Mouse (Mus musculus): ENCODE results near the gene Runx1. TPM values are rescaled to one million over a fixed set of nuclear protein-coding genes. Genes with fewer than 3 reads are reported as not detected.

Gene Runx1
- total RNA-seq, 1 experiment from 2014 or later: 69.4 TPM

DNA sequence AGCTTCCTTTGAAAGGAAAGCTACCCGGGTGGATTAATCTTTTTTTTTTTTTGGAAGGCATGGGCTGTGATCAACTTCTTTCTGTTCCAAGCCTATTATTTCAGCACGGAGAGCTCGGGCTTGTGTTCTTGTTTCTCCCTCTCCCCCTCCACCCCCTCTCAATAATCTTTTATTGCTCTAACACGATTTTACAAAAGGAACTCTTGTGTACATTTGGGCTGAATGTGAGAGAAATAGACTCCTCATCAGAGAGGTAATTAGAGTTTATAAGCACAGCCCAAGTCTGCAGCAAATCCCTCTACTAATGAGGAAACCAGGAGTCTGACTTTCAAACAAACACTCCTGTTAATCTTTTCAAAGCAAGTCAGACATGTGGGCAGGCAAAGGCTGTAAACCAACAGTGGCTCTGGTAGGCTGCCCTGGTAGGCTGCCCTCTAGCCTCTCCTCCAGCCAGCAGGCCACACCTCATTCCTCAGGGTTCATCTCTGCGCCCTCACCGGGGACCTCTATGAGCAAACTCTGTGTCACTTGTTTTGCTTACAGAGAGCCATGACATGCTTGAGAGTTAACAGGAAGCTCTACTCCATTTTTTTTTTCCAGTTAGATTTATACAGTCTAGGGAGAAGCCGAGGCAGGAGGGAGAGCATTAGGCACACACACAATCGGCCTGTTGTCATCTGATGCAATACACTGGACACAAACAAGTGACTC lies 216.8 kb downstream of the Runx1 start:
- no peak for ATAC-seq (ENCODE audit: extremely low read depth, insufficient number of reproducible peaks, low FRiP score, poor library complexity, severe bottlenecking)

- ATAC-seq (ENCODE audit: extremely low read depth, insufficient number of reproducible peaks, low FRiP score, poor library complexity, severe bottlenecking): no peak
Observed at GRCm38 (mm10) chr16:92608180-92608960, 217.6 kb downstream of the Runx1 start.

GRCm38 (mm10) chr16:92606491-92606965 lies 219.4 kb downstream of the Runx1 start:
- ATAC-seq (ENCODE audit: extremely low read depth, insufficient number of reproducible peaks, low FRiP score, poor library complexity, severe bottlenecking): no peak

DNA sequence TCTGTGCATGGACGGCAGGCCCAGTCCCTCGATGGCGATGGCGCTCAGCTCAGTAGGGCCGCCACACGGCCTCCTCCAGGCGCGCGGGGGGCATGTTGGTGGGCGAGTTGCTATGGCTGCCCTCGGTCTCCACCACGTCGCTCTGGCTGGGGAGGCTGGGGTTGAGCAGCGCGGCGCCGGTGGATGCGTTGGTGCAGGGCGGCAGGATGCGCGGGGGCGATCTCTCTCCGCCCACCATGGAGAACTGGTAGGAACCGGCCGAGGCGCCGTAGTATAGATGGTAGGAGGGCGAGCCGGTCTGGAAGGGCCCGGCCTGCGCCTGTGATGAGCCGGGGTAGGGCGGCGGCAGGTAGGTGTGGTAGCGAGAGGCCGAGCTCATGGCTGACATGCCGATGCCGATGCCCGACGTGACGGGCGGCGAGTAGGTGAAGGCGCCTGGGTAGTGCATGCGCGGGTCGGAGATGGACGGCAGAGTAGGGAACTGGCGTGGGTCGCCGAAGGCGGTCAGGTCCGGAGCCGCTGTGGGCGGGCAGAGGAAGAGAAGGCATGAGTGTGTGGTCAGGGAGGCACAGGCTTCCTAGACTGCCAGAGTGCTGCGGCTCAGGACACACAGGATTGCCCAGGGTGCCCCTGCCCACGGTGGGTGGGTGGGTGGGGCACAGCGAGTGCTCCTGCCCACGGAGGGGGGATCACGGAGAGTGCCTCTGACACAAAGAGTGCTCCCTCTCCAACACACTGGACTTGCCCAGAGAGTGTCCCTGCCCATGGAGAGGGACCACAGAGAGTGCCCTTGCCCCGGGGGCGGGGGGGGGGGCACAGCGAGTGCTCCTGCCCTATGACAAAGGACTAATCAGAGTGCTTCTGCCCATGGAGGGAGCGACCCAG lies 220.1 kb downstream of the Runx1 start:
- ATAC-seq (ENCODE audit: extremely low read depth, insufficient number of reproducible peaks, low FRiP score, poor library complexity, severe bottlenecking): no peak

- ATAC-seq (ENCODE audit: extremely low read depth, insufficient number of reproducible peaks, low FRiP score, poor library complexity, severe bottlenecking): no peak
Observed at GRCm38 (mm10) chr16:92602504-92602903, 223.4 kb downstream of the Runx1 start.

DNA sequence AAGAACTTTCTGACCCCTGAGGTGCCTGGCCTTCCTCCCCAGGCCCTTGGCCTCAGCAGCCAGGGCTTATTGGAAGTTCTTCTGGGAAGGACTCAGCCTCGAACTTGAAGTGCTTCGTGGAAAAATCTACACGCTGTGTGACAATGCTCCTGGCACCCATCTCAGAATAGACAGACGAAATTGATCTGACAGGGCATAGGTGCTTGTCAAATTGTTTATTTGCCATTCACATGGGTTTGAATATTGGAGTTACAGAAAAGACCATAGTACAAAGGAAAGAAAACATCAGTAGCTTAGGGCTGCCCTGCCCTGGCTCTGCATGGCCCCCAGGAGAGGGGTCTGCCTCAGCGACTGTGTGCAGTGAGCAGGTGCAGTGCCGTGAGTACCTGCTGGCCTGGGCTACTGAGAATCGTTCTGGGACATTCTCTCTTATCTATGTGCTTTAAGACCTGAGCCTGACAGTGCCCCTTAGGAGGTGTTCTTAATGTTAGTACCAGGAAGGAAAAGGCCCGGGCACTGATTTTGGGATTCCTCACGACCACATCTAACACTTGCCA lies 224.6 kb downstream of the Runx1 start:
- no peak for ATAC-seq (ENCODE audit: extremely low read depth, insufficient number of reproducible peaks, low FRiP score, poor library complexity, severe bottlenecking)

DNA sequence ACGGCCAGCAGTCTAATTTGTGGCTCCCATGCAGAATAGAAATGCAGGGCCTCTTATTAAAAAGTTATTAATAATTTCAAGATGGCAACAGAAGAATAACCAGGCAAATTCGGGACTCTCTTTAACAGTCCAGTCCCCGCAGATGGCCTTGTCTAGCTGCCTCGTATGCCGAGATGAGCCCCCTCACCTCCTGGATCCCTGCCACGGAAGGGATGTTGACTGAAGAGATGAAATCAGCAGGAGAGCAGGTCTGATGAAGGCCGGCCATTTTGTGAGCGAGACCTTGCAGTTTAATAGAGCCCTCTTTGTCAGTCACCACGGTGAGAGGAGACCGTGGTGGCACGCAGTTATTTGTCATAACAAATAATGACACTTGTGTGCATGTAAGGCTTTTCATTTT lies 226.5 kb downstream of the Runx1 start:
- ATAC-seq (ENCODE audit: extremely low read depth, insufficient number of reproducible peaks, low FRiP score, poor library complexity, severe bottlenecking): no peak

GRCm38 (mm10) chr16:92597655-92598054 lies 228.3 kb downstream of the Runx1 start:
- no peak for ATAC-seq (ENCODE audit: extremely low read depth, insufficient number of reproducible peaks, low FRiP score, poor library complexity, severe bottlenecking)

GRCm38 (mm10) chr16:92592207-92592606 lies 233.7 kb downstream of the Runx1 start:
- no peak for ATAC-seq (ENCODE audit: extremely low read depth, insufficient number of reproducible peaks, low FRiP score, poor library complexity, severe bottlenecking)

DNA sequence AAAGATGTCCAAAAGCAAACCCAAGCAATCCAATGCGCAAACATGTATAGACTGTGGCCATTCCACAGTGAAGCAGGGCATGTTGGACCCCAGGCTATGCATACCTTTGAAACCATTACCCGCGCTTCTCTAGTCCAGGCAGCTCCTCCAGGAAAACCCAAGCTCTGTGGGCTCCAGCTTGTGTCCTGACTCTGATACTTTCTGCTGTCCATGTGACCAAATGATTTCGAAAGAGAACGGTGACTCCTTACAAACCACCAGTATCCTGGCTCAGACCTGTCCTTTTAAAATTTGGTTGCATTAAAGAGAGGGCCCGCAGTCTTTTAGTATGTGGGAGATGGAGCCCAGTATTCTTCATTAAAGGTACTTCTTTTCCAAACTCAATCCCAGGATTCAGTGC lies 234.2 kb downstream of the Runx1 start:
- ATAC-seq (ENCODE audit: extremely low read depth, insufficient number of reproducible peaks, low FRiP score, poor library complexity, severe bottlenecking): no peak

GRCm38 (mm10) chr16:92587836-92588235 lies 238.1 kb downstream of the Runx1 start:
- no peak for ATAC-seq (ENCODE audit: extremely low read depth, insufficient number of reproducible peaks, low FRiP score, poor library complexity, severe bottlenecking)

DNA sequence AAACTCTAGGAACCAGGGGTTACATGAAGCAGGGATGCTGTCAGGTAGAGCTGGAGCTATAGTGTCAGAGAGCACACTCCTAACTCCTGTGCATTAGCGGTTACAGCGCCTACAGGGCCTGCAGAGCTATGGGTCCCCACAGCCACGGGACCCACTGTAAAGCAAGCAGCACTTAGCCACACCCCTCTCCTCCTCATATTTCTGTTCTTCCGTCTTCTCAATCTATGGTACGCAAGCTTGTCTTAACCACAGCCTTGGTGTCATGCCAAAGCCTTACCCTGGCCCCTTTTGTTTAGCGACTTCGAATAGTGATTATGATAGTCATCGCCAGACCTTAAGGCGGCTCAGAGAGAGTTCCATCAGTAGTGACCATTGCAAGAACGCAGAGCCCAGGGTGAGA lies 244.2 kb downstream of the Runx1 start:
- no peak for ATAC-seq (ENCODE audit: extremely low read depth, insufficient number of reproducible peaks, low FRiP score, poor library complexity, severe bottlenecking)

- ATAC-seq (ENCODE audit: extremely low read depth, insufficient number of reproducible peaks, low FRiP score, poor library complexity, severe bottlenecking): no peak
Observed at GRCm38 (mm10) chr16:92580981-92581380, 245.0 kb downstream of the Runx1 start.

DNA sequence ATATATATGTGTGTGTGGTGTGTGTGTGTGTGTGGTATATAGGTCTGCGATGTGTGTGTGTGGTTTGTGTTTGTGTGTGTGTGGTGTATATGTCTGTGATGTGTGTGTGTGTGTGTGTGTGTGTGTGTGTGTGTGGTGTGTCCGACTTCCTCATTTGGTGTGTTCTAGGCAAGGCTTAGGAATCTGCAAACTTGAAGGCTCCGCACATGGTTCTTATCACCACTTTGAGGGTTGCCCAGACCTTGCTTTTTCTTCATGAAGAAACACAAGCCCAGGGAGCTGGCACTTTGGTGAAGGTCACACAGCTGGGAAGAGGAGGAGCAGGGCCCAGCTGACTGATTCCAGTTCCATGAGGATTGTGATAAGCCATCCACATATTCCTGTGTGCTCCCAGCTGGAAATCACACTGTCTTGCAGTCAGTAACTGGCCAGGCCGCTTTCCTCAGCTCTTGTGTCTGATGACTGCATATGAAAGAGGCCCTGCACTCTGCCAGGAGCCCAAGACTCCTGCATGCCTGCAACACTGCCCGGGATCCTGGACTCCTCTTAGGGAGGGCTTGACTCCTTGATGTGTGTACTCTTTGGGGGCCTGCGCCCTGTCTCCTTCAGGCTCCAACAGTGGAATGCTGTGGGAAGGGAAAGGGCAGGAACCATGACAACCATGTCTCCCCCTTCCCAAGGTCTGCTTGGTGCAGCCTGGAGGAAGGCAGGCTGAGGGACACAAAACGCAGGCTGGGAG lies 246.9 kb downstream of the Runx1 start:
- no peak for ATAC-seq (ENCODE audit: extremely low read depth, insufficient number of reproducible peaks, low FRiP score, poor library complexity, severe bottlenecking)

- no peak for ATAC-seq (ENCODE audit: extremely low read depth, insufficient number of reproducible peaks, low FRiP score, poor library complexity, severe bottlenecking)
Observed at GRCm38 (mm10) chr16:92577381-92577780, 248.6 kb downstream of the Runx1 start.

DNA sequence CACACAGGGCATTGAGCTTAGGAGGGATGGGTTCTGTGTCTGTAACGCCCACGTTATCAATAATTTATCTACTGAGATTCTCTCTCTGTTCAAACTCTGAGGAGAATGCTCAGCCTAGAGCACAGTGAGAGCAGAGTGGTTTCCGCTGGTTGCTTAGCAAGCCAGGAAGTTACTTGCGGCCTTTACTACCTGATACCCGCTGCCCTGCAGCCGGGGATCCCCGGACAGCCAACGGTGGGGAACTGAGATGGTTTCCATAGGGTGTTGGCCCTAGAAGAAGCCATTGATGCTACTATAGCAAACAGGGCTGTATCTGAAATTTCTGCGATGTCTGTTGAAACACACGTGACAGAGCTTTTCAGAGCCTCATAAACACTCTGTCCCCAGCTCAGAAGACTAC lies 250.2 kb downstream of the Runx1 start:
- no peak for ATAC-seq (ENCODE audit: extremely low read depth, insufficient number of reproducible peaks, low FRiP score, poor library complexity, severe bottlenecking)

DNA sequence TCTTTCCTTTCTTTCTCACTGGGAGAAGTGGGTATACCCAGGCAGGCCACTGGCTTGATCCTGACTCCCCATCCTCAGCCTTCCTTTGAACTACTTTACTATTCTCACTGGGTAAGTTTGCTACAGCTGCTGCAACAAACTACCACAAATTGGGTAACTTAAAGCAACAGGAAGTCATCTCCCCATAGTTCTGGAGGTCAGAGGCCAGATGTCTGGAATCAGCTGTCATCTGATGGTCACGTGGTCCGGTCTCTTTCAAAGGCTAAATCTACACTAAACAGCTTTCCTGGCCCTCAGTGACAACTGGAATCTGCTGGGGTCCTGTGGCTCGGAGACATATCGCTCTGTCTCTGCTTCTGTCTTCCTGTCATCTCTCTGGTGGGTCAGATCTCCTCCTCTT lies 252.8 kb downstream of the Runx1 start:
- no peak for ATAC-seq (ENCODE audit: extremely low read depth, insufficient number of reproducible peaks, low FRiP score, poor library complexity, severe bottlenecking)

GRCm38 (mm10) chr16:92571246-92571645 lies 254.7 kb downstream of the Runx1 start:
- no peak for ATAC-seq (ENCODE audit: extremely low read depth, insufficient number of reproducible peaks, low FRiP score, poor library complexity, severe bottlenecking)
